8 mouse cellular contexts compared by ENCODE assay signal in the genomic region with DNA sequence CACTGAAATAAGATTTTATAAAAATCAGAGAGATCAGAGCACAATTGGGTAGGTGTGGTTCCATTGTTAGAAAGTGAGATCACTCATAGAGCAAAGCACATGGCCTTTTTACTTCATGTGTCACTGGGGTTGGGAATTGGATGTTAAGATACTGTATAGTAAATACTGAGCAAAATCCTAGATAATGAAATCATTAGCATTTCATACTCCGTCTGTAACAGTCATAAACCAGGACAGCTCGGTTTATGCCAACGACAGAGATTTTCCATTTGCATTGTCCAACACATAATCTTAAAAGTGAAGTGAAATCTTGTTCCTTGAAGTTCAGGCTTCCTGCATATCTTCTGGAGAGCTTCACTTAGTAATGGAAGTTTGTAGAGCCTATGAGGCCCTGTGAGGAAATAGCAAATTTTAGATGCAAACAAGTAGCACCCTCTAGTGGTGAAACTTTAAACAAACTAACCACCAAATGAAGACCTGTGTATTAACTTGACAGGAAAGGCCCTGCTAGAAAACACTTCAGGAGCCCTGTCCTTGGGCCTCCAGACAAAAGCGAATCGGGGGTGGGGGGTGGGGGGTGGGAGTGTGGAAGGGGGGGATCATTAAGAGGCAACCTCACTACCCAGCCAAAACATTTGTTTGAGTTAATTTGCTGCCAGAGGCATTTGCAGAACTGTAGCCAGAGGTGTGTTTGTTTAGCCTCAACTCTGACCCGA.
A peak's percentile ranks its signal among the peaks of the same experiment; 100 is the strongest.
DNase-seq lines count a peak whose midpoint lies in the region; ATAC-seq and TF ChIP-seq lines count a peak whose summit lies in the region.

No protein-coding gene starts in this region.

- H3K27me3 ChIP-seq in forebrain, embryonic 14.5 days (replicated peaks; ENCODE audit: control insufficient read depth, insufficient read depth, low read length) = no peaks in the 10 kb centered on the region
- H3K27me3 ChIP-seq in liver, embryonic 14.5 days (ENCODE audit: control insufficient read depth, insufficient read depth, low read length) = no peaks in the 10 kb centered on the region
- no peaks in the 10 kb centered on the region for H3K27me3 ChIP-seq in stomach, embryonic 15.5 days (replicated peaks)

- no peaks in the 10 kb centered on the region for H3K36me3 ChIP-seq in forebrain, embryonic 14.5 days (ENCODE audit: control insufficient read depth, insufficient read depth, low read length)
- no peaks in the 10 kb centered on the region for H3K36me3 ChIP-seq in liver, embryonic 14.5 days (replicated peaks; ENCODE audit: control insufficient read depth, insufficient read depth, low read depth)
- H3K36me3 ChIP-seq in stomach, embryonic 15.5 days = no peaks in the 10 kb centered on the region

- H3K9me3 ChIP-seq in forebrain, embryonic 14.5 days (replicated peaks; ENCODE audit: control insufficient read depth, low read length) = no peaks in the 10 kb centered on the region
- H3K9me3 ChIP-seq in liver, embryonic 14.5 days (ENCODE audit: control insufficient read depth, low read length) = no peaks in the 10 kb centered on the region
- H3K9me3 ChIP-seq in stomach, embryonic 15.5 days = no peaks in the 10 kb centered on the region

- peak; percentile 85 for ATAC-seq in forebrain, embryonic 14.5 days
- no peak for ATAC-seq in liver, embryonic 14.5 days (ENCODE audit: insufficient read depth)
- peak; percentile 31; the same call in 1 of the 2 replicates for ATAC-seq in stomach, embryonic 15.5 days (ENCODE audit: insufficient read depth, low FRiP score, low read depth)

- H3K9ac ChIP-seq in forebrain, embryonic 14.5 days (ENCODE audit: low read length) = no peak overlapping the region
- no peak overlapping the region for H3K9ac ChIP-seq in liver, embryonic 14.5 days (replicated peaks)
- no peak overlapping the region for H3K9ac ChIP-seq in stomach, embryonic 15.5 days

- peak; percentile 8 for DNase-seq in adrenal gland, postnatal 10 days
- no peak for DNase-seq in adrenal gland, adult 18-20 months (ENCODE audit: low spot score in 2 of 2)
- DNase-seq in lung, adult 2 months = no peak
- DNase-seq in lung, adult 18-20 months = no peak
- DNase-seq in forebrain, embryonic 14.5 days (ENCODE audit: low spot score) = peak; percentile 88
- peak in 1 of 3 experiments; percentile 2 for DNase-seq in liver, embryonic 14.5 days (ENCODE audit: low read depth in 3 of 3, low spot score in 3 of 3)
- no peak for DNase-seq in gastrocnemius, adult 8-10 months (ENCODE audit: low spot score in 2 of 2)

- no peak for TF ChIP-seq EP300 in liver, embryonic 14.5 days (IDR thresholded peaks at IDR 0.05; ENCODE audit: low read depth)

- peak; percentile 18; the same call in 1 of the 2 replicates for TF ChIP-seq CTCF in lung, adult 2 months (IDR thresholded peaks at IDR 0.05; ENCODE audit: insufficient read depth, low read length)
- peak; percentile 33; the same call in 1 of the 2 replicates for TF ChIP-seq CTCF in liver, embryonic 14.5 days (IDR thresholded peaks at IDR 0.05; ENCODE audit: low read depth)

- no peaks in the 10 kb centered on the region for H3K4me1 ChIP-seq in lung, adult 2 months (ENCODE audit: control insufficient read depth, insufficient read depth, low read length)
- no peaks in the 10 kb centered on the region for H3K4me1 ChIP-seq in forebrain, embryonic 14.5 days (ENCODE audit: control insufficient read depth, insufficient read depth, low read length)
- no peaks in the 10 kb centered on the region for H3K4me1 ChIP-seq in liver, embryonic 14.5 days (replicated peaks; ENCODE audit: control insufficient read depth in 2 of 2, insufficient read depth in 2 of 2, low read length in 1 of 2)
- H3K4me1 ChIP-seq in stomach, embryonic 15.5 days = no peaks in the 10 kb centered on the region

- 44% methylated on average over 6 of the region's 6 CpGs for WGBS in lung, adult 2 months
- WGBS in forebrain, embryonic 14.5 days = 53% methylated on average over 6 of the region's 6 CpGs
- 43% methylated on average over 6 of the region's 6 CpGs for WGBS in liver, embryonic 14.5 days (ENCODE audit: insufficient replicate concordance)
- WGBS in stomach, embryonic 15.5 days = 42% methylated on average over 6 of the region's 6 CpGs

- no peak for TF ChIP-seq POLR2A in lung, adult 2 months (IDR thresholded peaks at IDR 0.05; ENCODE audit: borderline replicate concordance, extremely low read depth, low read depth, low read length)

- no peak overlapping the region for H3K4me3 ChIP-seq in lung, adult 2 months (replicated peaks; ENCODE audit: extremely low read depth, low read depth, low read length)
- H3K4me3 ChIP-seq in forebrain, embryonic 14.5 days (ENCODE audit: low read depth, low read length) = no peak overlapping the region
- no peak overlapping the region for H3K4me3 ChIP-seq in liver, embryonic 14.5 days (ENCODE audit: insufficient read depth in 1 of 2, low read depth in 2 of 2, low read length in 2 of 2)
- H3K4me3 ChIP-seq in stomach, embryonic 15.5 days (replicated peaks) = no peak overlapping the region

- no peak overlapping the region for H3K4me2 ChIP-seq in forebrain, embryonic 14.5 days (ENCODE audit: low read length)
- H3K4me2 ChIP-seq in liver, embryonic 14.5 days (ENCODE audit: low read depth) = no peak overlapping the region
- H3K4me2 ChIP-seq in stomach, embryonic 15.5 days = no peak overlapping the region

- no peak overlapping the region for H3K27ac ChIP-seq in forebrain, embryonic 14.5 days (ENCODE audit: low read depth, low read length)
- H3K27ac ChIP-seq in liver, embryonic 14.5 days = no peak overlapping the region
- no peak overlapping the region for H3K27ac ChIP-seq in stomach, embryonic 15.5 days

Comparison
In these comparisons a context has a peak if more than half of its experiments do, and no peak if none do; other contexts are left out.
1. DNase-seq: peak in adrenal gland, postnatal 10 days (single experiment) and forebrain, embryonic 14.5 days (single experiment); none in adrenal gland, adult 18-20 months (0 of 2), lung, adult 2 months (single experiment), lung, adult 18-20 months (0 of 2) and gastrocnemius, adult 8-10 months (0 of 2).